Mouse (Mus musculus) left cerebral cortex, adult 9 months (tissue): ENCODE measurements around the gene Nav3.
"Not testable (repeated sequence)": the region's sequence is repeated elsewhere in the genome, so short reads cannot be mapped to it uniquely, and the experiment has no call there.

Source experiments
- DNase-seq, 2 experiments: peaks; one replicate each; pipeline ENCODE4 v3.0.0; 2022; ENCODE audit warnings: low spot score in 2 of 2

Nav3 gene

GRCm38 (mm10) chr10:110076575-110076974 lies 379.4 kb downstream of the Nav3 start:
- no peak for DNase-seq

DNA sequence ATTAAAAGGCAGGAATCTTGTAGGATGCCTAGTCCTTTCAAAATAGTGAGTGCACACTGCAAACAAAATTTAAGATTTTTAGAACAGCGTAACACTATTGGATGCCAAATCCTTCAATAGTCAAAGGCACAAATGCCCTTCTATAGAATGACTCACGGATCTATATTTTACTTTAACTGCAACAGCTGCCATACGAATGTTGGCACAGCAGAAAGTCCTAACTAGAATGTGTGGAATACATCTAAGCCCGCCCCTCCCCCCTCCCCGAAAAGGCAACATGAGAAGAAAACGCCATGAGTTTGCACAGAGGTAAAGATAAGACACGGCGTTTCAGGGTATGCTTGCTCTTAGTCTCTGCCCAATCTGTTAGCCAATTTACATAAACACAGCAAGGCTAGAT lies 383.6 kb downstream of the Nav3 start:
- DNase-seq = no peak

- no peak for DNase-seq
Observed at GRCm38 (mm10) chr10:110061166-110061565, 394.8 kb downstream of the Nav3 start.

DNA sequence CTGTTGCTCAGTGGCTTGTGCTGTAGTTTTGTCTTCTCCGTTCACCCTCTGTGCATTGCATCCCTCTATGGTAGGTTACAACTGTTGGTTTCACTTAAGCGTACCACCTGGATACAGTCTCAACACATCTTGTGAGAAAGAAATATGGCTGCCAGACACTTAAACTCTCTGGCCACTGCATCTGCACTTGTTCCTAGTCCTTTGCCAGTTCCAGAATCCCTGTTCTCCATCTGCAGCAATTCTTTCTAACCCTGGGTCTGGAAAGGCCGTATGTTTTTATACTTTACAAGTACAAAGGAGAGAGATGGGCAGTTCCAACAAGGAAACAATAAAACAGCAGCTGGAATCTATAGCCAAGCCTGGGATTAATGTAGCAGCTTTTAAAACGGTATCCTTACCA lies 418.5 kb downstream of the Nav3 start:
- DNase-seq = no peak

DNA sequence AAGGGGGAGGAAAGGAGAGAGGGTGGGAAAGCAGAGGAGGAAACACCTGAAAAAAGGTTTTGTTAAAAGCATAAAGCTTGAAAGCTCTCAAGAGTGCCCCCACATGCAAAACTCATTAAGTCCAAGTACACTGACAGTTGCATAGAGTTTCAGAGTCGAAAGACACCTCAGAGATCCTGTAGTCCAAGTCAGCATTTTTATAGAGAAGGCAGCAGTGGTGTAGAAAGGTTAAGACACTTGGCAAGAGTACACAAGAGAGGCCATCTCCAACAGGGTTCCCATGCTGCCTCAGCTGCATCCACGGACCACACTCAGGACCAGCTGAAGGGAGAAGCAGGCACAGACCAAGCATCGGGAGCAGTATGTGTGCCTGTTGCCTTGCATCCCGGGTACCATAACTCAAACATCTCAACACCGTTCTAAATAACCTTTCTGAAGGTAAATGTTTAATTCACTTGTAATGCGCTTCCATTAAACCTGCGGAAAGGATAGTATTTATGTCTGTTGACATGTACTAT lies 421.4 kb downstream of the Nav3 start:
- DNase-seq = no peak

GRCm38 (mm10) chr10:110024897-110025296 lies 431.1 kb downstream of the Nav3 start:
- DNase-seq = not testable (repeated sequence)

DNA sequence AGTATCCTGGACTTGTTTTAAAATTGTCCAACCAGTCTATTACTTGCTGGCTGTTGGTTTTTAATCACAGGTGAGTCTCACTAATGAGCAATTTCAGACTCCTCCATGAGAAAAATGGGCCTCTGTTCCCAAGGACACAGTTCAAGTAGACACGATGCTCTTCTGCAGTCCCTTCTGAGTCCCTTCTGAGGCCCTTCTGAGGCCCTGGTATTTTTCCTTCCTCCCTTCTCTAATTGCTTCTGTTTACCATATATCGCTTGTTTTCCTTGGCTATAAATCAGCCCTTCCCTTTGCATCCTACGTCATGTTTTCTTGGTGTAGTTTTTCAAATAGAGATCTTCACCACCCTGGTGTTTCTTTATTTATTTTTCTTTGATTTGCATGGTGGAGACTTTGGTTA lies 433.9 kb downstream of the Nav3 start:
- DNase-seq = no peak

DNA sequence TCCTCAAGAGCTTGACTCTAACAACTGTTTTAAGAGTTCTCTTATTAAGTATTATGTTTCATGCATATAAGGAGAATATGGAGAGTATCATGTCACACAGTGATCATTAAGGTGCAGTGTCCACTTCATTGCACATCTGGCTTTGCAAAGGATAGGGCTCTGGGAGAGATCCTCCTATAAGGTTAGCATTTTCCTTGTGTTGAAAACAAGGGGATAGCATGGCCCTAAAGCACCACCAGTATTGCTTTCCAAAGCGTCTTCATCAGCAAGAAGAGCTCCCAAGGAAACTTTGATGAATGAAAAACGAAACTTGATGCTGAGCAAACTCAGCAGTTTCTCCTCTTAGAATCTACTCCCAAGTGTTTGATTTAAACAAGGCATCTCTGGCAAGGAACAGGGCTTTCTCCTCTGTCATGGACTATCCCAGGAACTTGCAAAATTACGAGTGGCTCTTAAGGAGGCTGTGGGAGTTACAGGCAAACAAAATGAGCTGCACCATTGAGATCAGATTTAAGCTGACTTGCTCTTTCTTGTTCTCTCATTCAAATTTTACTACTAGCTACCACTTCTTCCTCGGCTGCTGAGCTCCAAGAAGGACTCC lies 436.6 kb downstream of the Nav3 start:
- DNase-seq = no peak

DNA sequence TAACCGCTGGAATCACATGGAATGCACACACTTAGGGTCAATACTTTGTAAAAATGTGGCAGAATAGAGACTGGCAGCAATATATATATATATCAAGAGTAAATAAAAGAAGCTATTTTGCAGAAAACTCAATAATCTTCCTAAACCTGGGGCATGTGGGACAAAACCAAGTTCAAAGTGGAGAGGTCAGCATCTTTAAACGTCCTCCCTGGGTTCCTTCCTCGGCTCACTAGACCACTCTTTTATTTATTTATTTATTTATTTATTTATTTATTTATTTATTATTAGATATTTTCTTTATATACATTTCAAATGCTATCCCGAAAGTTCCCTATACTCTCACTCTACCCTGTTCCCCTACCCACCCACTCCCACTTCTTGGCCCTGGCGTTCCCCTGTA lies 454.7 kb downstream of the Nav3 start:
- DNase-seq = not testable (repeated sequence)

- no peak for DNase-seq
Observed at GRCm38 (mm10) chr10:110000755-110001247, 455.2 kb downstream of the Nav3 start.

DNA sequence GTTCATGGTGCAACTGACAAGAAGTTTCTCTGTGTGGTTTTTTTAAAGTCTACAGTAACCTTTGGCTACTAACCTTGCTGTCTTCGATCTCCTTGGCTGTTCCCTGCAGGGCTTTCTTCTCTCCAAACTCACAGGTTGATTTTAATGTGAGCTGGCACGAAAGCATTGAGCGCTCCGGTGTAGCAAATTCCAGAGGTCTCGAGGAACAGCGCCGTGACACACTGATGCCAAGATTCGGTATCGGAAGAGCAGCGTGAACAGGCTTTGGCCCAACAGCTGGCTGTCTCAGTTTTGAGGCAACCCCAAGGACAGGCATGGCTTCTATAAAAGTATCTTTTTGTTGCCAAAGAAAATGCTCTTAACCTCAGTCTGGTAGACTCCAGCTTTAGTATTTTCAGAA lies 456.1 kb downstream of the Nav3 start:
- DNase-seq = no peak

DNA sequence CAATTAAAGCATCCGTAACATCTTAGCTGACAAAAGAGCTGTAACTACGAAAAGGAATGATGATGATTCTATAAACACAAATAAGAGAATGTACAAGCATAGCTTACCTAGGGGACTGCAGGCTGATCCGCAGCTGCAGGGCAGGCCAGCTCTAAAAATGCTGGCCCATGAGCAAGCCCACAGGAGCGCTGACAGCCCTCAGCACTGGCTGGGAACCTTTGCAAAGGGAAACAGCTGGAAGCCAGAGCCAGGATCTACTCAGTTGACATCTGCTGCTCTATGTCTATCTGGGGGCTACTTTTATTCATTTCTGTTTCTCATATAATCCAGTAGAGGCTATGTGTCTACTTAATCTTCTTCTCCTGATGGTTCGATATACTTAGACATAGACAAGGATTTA lies 461.7 kb downstream of the Nav3 start:
- DNase-seq = no peak

GRCm38 (mm10) chr10:109985824-109986485 lies 470.0 kb downstream of the Nav3 start:
- peak; percentile 67 to 70 for DNase-seq

DNA sequence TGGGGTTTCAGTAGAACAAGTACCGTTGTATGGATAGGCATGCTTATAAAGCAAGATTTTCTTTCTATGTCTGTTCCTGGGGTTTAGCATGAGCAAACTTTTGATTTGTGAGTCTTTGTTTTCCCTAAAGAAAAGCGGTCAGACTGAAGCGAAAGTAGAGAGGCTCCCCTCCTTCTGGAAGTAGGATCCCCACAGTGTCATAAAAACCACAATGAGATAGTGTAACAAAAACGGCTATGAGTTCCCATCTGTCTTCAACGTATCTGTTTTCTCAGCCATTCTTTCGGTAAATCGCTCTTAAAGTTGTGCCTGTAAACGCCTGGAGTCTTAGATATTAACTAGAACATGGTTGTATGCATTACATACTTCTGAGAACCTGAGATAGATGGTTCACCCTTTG lies 479.7 kb downstream of the Nav3 start:
- no peak for DNase-seq

DNA sequence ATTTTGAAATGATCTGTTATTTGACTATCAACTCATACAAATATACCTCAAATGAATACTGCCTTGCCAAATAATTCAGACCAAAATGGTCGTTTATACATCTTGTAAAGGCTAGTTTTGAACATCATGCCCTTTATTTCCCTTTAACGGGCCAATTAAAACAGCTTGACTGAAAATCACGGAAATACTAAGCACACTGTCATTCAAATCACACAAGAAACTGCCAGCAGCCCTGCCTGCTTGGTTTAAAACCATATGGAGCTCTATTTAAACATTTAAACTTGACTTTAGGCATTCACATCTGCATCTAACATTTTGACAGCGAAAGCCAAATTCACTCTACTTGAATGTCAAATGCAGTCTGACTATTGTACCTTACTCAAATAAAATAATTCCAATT lies 481.8 kb downstream of the Nav3 start:
- no peak for DNase-seq

DNA sequence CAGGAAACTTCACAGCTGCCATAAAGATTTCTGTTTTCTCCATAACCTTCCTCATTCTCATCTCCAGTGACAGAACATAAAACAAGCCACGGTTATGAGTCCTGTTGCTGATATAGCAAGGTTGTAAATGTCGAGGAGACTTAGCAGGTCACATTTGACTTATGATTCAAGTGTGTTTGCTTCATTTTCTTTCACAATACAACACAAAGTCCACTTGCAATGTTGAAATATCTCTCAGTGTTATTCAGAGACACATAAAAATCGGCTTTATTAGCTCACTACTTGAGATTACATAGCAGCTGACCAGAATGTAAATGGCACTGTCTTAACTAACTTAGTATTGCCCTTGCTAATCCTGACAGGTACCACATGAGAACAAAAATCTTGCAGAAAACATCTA lies 482.5 kb downstream of the Nav3 start:
- DNase-seq = no peak

- no peak for DNase-seq
Observed at GRCm38 (mm10) chr10:109950296-109950695, 505.7 kb downstream of the Nav3 start.

GRCm38 (mm10) chr10:109929319-109929622 lies 526.7 kb downstream of the Nav3 start:
- DNase-seq = no peak

- DNase-seq = no peak
Observed at GRCm38 (mm10) chr10:109928547-109929318, 527.3 kb downstream of the Nav3 start.

DNA sequence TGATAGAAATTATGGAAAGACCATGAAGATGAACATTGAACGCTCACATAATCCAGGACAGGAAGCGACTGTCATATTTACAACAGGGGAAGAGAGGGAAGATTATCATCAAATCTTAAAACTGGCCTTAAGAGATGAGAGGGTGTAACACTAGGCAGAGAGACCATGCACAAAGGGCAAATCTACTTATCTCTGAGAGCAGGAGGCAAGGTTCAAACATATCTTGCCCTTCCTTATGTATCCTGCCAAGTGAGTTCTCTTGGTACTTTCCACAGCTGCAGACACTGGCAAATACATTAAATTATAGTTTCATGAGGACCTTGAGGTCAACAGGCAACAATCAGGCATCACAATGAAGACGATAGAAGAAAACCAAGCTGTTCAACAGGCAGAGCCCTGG lies 529.9 kb downstream of the Nav3 start:
- DNase-seq = no peak

GRCm38 (mm10) chr10:109924136-109924535 lies 531.9 kb downstream of the Nav3 start:
- DNase-seq = no peak

GRCm38 (mm10) chr10:109921368-109921767 lies 534.6 kb downstream of the Nav3 start:
- DNase-seq = no peak
